Mouse (Mus musculus) spleen, adult 2 months (tissue): ENCODE measurements around the gene Slc41a1. TPM values are rescaled to one million over a fixed set of nuclear protein-coding genes. Genes with fewer than 3 reads are reported as not detected.

Source experiments
- DNase-seq, 2 experiments: peaks; one replicate each; pipeline versions ENCODE4 v3.0.0 to v3.0.0-alpha.2; 2012 to 2021; ENCODE audit warnings: low spot score in 2 of 2, low read depth in 1 of 2
- H3K27ac ChIP-seq: fragments of 200-500 bp; 2 replicates; pipeline ENCODE4 v1.5.1; 2012; ENCODE audit warnings: low read length, inconsistent platforms; ENCODE audit not compliant: insufficient read depth
- H3K27me3 ChIP-seq: fragments of 200-500 bp; 2 replicates; pipeline ENCODE4 v1.6.1; 2012; ENCODE audit warnings: mild to moderate bottlenecking, moderate library complexity, low read length, inconsistent platforms; ENCODE audit not compliant: control insufficient read depth, insufficient read depth
- H3K36me3 ChIP-seq: fragments of 200-500 bp; 2 replicates; pipeline ENCODE4 v1.6.1; 2012; ENCODE audit warnings: mild to moderate bottlenecking, low read length, inconsistent platforms; ENCODE audit not compliant: control insufficient read depth, insufficient read depth
- H3K4me1 ChIP-seq: fragments of 200-500 bp; 2 replicates; pipeline ENCODE4 v1.6.1; 2011; ENCODE audit warnings: inconsistent platforms; ENCODE audit not compliant: control insufficient read depth, insufficient read depth, insufficient read length
- H3K4me3 ChIP-seq: fragments of 200-500 bp; 2 replicates; pipeline ENCODE4 v1.5.1; 2011; ENCODE audit warnings: mild to moderate bottlenecking, inconsistent platforms; ENCODE audit not compliant: insufficient read depth, insufficient read length; ENCODE audit errors: extremely low read depth
- CTCF ChIP-seq: fragments of 200-500 bp; IDR thresholded peaks from 2 replicates; pipeline ENCODE4 v1.5.1; 2011; ENCODE audit warnings: mild to moderate bottlenecking, inconsistent platforms; ENCODE audit not compliant: insufficient read depth, insufficient read length, insufficient replicate concordance; ENCODE audit errors: extremely low read depth
- POLR2A ChIP-seq: fragments of 200-500 bp; IDR thresholded peaks from 2 replicates; pipeline ENCODE4 v1.6.1; 2011; ENCODE audit warnings: low read depth, low read length, inconsistent platforms
- WGBS: fragments of 180-500 bp; shearing (Covaris S2); methylation state at CpG from one replicate; pipeline ENCODE4 v1.1.7; 2018; 5-methylcytosine and 5-hydroxymethylcytosine counted together
- polyA plus RNA-seq: library from polyadenylated mRNA; depleted of rRNA; stranded (reverse); fragments of >200 nt; gene quantifications from 2 replicates; pipeline ENCODE4 v1.2.3, GENCODE M21; 2012

The Slc41a1 gene
- polyA plus RNA-seq, 1 experiment = 22.9 TPM

- no peak overlapping the region for H3K4me3 ChIP-seq
Measured at GRCm38 (mm10) chr1:131802652-131803051, 24.6 kb upstream of the Slc41a1 start.

GRCm38 (mm10) chr1:131804166-131804565 lies 23.1 kb upstream of the Slc41a1 start:
- Histone ChIP-seq H3K4me1 (peaks cover 1% of the 10 kb centered on the region; the same call in 1 of the 2 replicates), H3K27ac (no peak overlapping the region), H3K36me3 (no peaks in the 10 kb centered on the region), H3K27me3 (no peaks in the 10 kb centered on the region), H3K4me3 (no peak overlapping the region)
- DNase-seq = no peak
- TF ChIP-seq CTCF (no peak), POLR2A (no peak)
- 91% methylated on average over 3 of the region's 3 CpGs for WGBS

More at GRCm38 (mm10) chr1:131802652-131803051, 24.6 kb upstream of the Slc41a1 start:
- no peak overlapping the region for H3K27ac ChIP-seq
- H3K36me3 ChIP-seq = no peaks in the 10 kb centered on the region
- TF ChIP-seq POLR2A (no peak), CTCF (no peak)
- WGBS = 93% methylated on average over 5 of the region's 5 CpGs
- 0 out of 2 replicates have a peak, but pooled peaks cover 1% of the 10 kb centered on the region for H3K27me3 ChIP-seq
- no peak for DNase-seq
- H3K4me1 ChIP-seq = peaks cover 1% of the 10 kb centered on the region; the same call in 1 of the 2 replicates

- Histone ChIP-seq H3K4me3 (no peak overlapping the region), H3K4me1 (no peaks in the 10 kb centered on the region), H3K27ac (no peak overlapping the region), H3K36me3 (no peaks in the 10 kb centered on the region), H3K27me3 (no peaks in the 10 kb centered on the region)
- 94% methylated on average over 1 of the region's 1 CpGs for WGBS
- DNase-seq = no peak
- no peak for TF ChIP-seq POLR2A
- TF ChIP-seq CTCF = no peak
Measured at GRCm38 (mm10) chr1:131808986-131809385, 18.3 kb upstream of the Slc41a1 start.

GRCm38 (mm10) chr1:131809651-131810050 lies 17.6 kb upstream of the Slc41a1 start:
- Histone ChIP-seq H3K4me1 (no peaks in the 10 kb centered on the region), H3K27ac (no peak overlapping the region), H3K27me3 (no peaks in the 10 kb centered on the region), H3K36me3 (no peaks in the 10 kb centered on the region), H3K4me3 (no peak overlapping the region)
- WGBS = 70% methylated on average over 2 of the region's 2 CpGs
- no peak for TF ChIP-seq CTCF
- TF ChIP-seq POLR2A = no peak
- DNase-seq = no peak

- H3K4me3 ChIP-seq = no peak overlapping the region
- no peaks in the 10 kb centered on the region for H3K36me3 ChIP-seq
- 91% methylated on average over 1 of the region's 1 CpGs for WGBS
- no peak for DNase-seq
- TF ChIP-seq POLR2A = no peak
- no peak for TF ChIP-seq CTCF
- no peaks in the 10 kb centered on the region for H3K27me3 ChIP-seq
- no peak overlapping the region for H3K27ac ChIP-seq
- H3K4me1 ChIP-seq = no peaks in the 10 kb centered on the region
Measured at GRCm38 (mm10) chr1:131811393-131811792, 15.9 kb upstream of the Slc41a1 start.

GRCm38 (mm10) chr1:131812006-131812405 lies 15.3 kb upstream of the Slc41a1 start:
- Histone ChIP-seq H3K27ac (no peak overlapping the region), H3K4me3 (no peak overlapping the region), H3K4me1 (no peaks in the 10 kb centered on the region), H3K36me3 (no peaks in the 10 kb centered on the region), H3K27me3 (no peaks in the 10 kb centered on the region)
- no peak for TF ChIP-seq POLR2A
- no peak for TF ChIP-seq CTCF
- WGBS = 73% methylated on average over 9 of the region's 9 CpGs
- DNase-seq = no peak

- no peaks in the 10 kb centered on the region for H3K36me3 ChIP-seq
- H3K4me3 ChIP-seq = no peak overlapping the region
- no peaks in the 10 kb centered on the region for H3K27me3 ChIP-seq
- TF ChIP-seq POLR2A = no peak
- no peak for TF ChIP-seq CTCF
- H3K4me1 ChIP-seq = no peaks in the 10 kb centered on the region
- DNase-seq = no peak
- 89% methylated on average over 9 of the region's 9 CpGs for WGBS
- H3K27ac ChIP-seq = no peak overlapping the region
Measured at GRCm38 (mm10) chr1:131812631-131813295, 14.5 kb upstream of the Slc41a1 start.
